Mouse (Mus musculus) kidney, adult 2 months (tissue): ENCODE results near the gene Slc38a4. TPM values are rescaled to one million over a fixed set of nuclear protein-coding genes. Genes with fewer than 3 reads are reported as not detected.

Source experiments
- DNase-seq: peaks from one replicate; pipeline ENCODE4 v3.0.0; 2021
- H3K27ac ChIP-seq: fragments of 200-500 bp; 2 replicates; pipeline ENCODE4 v1.5.1; 2012; ENCODE audit warnings: low read depth, low read length, control low read depth, inconsistent platforms; ENCODE audit not compliant: insufficient read depth
- H3K27me3 ChIP-seq: fragments of 200-500 bp; replicated peaks from 2 replicates; pipeline ENCODE4 v1.6.1; 2012; ENCODE audit warnings: mild to moderate bottlenecking, moderate library complexity, low read length, inconsistent platforms; ENCODE audit not compliant: control insufficient read depth, insufficient read depth
- H3K36me3 ChIP-seq: fragments of 200-500 bp; 2 replicates; pipeline ENCODE4 v1.6.1; 2012; ENCODE audit warnings: mild to moderate bottlenecking, moderate library complexity, low read length, inconsistent platforms; ENCODE audit not compliant: control insufficient read depth, insufficient read depth
- H3K4me1 ChIP-seq: fragments of 200-500 bp; 2 replicates; pipeline ENCODE4 v1.6.1; 2011; ENCODE audit warnings: low read length; ENCODE audit not compliant: control insufficient read depth, insufficient read depth
- H3K4me3 ChIP-seq: fragments of 200-500 bp; 2 replicates; pipeline ENCODE4 v1.5.1; 2011; ENCODE audit warnings: mild to moderate bottlenecking, low read depth, low read length, control low read depth; ENCODE audit not compliant: insufficient read depth
- CTCF ChIP-seq: fragments of 200-500 bp; conservative IDR thresholded peaks from 2 replicates; pipeline ENCODE4 v1.5.1; 2011; ENCODE audit warnings: low read depth, mild to moderate bottlenecking, control low read depth, low read length, moderate library complexity, mixed read lengths; ENCODE audit not compliant: insufficient read depth, insufficient read length
- POLR2A ChIP-seq: fragments of 200-500 bp; IDR thresholded peaks from one replicate; pipeline ENCODE4 v1.6.1; 2011; ENCODE audit warnings: low read depth, low read length, control low read depth
- WGBS: fragments of 180-500 bp; shearing (Covaris S2); methylation state at CpG from one replicate; pipeline ENCODE4 v1.1.7; 2018; 5-methylcytosine and 5-hydroxymethylcytosine counted together
- polyA plus RNA-seq: library from polyadenylated mRNA; depleted of rRNA; stranded (reverse); fragments of >200 nt; gene quantifications from 2 replicates; pipeline ENCODE4 v1.2.3, GENCODE M21; 2012

Gene Slc38a4
- polyA plus RNA-seq, 1 experiment = 2.7 TPM

GRCm38 (mm10) chr15:97003851-97004524 is 51.8 kb downstream of the Slc38a4 start:
- DNase-seq = peak; percentile 51
- TF ChIP-seq POLR2A = no peak
- no peak for TF ChIP-seq CTCF
- H3K27ac ChIP-seq = no peak overlapping the region; the same call in 1 of the 2 replicates

DNA sequence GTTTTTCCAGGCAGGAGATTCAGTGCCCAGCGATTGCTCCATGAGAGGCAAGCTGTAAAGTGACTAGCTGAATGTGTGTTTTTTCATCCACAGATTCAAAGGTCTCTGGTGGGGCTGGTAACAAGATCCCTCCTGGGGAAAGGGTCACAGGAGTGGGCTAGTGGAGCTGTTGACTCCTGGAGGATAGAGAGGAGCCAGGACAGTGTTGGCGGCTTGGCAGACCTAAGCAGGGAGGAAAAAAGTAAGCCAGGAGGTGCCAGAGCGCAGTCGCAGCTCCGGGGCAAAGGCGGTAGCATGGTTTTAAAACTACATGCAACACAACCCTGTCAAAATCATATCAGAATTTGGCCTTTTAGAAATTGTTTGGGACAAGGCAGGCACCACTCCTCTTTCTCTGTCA is 52.6 kb downstream of the Slc38a4 start:
- Histone ChIP-seq H3K4me3 (no peak overlapping the region), H3K36me3 (no peaks in the 10 kb centered on the region)
- DNase-seq = peak; percentile 39

More at GRCm38 (mm10) chr15:97003851-97004524, 51.8 kb downstream of the Slc38a4 start:
- Histone ChIP-seq H3K27me3 (no peaks in the 10 kb centered on the region), H3K4me3 (no peak overlapping the region), H3K4me1 (peaks cover 11% of the 10 kb centered on the region; the same call in 1 of the 2 replicates), H3K36me3 (no peaks in the 10 kb centered on the region)
- 41% methylated on average over 10 of the region's 10 CpGs for WGBS

GRCm38 (mm10) chr15:97002752-97003151 is 53.0 kb downstream of the Slc38a4 start:
- Histone ChIP-seq H3K4me1 (peaks cover 11% of the 10 kb centered on the region; the same call in 1 of the 2 replicates), H3K27me3 (no peaks in the 10 kb centered on the region), H3K36me3 (no peaks in the 10 kb centered on the region), H3K27ac (no peak overlapping the region), H3K4me3 (no peak overlapping the region)
- DNase-seq = peak; percentile 15
- TF ChIP-seq CTCF (no peak), POLR2A (no peak)
- 82% methylated on average over 12 of the region's 12 CpGs for WGBS

More for the DNA sequence above, 52.6 kb downstream of the Slc38a4 start:
- 78% methylated on average over 6 of the region's 6 CpGs for WGBS
- TF ChIP-seq CTCF (no peak), POLR2A (no peak)
- H3K27me3 ChIP-seq = no peaks in the 10 kb centered on the region
- no peak overlapping the region for H3K27ac ChIP-seq
- peaks cover 11% of the 10 kb centered on the region; the same call in 1 of the 2 replicates for H3K4me1 ChIP-seq

DNA sequence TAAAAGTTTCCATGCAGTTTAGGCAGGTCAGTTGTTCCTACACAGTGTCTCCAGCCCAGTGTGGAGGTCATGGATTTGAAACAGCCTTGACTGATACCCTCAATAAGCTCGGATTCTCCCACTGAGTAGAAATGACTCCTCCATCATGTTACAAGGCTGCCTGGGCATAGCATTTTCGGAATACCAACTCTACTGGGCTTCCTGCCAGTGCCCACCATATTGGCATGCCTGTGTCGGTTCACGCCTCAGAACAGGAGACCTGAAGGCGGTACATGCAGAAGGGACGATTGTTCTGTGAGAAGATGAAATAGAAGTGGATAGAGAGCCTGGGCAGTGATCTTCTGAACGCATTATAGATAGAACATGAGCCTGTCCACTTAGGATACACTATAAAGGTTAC is 53.9 kb downstream of the Slc38a4 start:
- no peak for DNase-seq
- Histone ChIP-seq H3K36me3 (no peaks in the 10 kb centered on the region), H3K4me1 (peaks cover 11% of the 10 kb centered on the region; the same call in 1 of the 2 replicates), H3K27ac (no peak overlapping the region), H3K27me3 (no peaks in the 10 kb centered on the region), H3K4me3 (no peak overlapping the region)
- WGBS = 82% methylated on average over 7 of the region's 7 CpGs
- TF ChIP-seq POLR2A = no peak
- TF ChIP-seq CTCF = no peak

DNA sequence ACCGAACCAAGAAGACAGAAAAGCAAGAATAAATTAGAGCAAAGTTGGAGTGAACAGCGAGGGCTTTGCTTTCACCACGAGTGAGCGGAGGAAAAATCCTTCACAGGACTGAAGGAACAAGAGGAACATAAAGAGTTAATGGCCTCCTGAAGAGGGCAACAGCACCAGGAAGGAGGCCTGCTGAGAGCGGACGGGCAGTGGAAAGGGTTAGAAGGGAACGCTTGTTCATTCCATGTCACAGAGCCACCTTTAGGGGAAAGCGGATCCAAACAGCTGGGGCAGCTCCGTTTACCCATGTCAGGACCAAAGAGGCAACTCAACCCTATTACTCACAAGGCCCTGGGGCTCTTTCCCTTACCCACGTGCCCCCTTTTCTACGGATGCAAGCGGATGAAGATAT is 54.3 kb downstream of the Slc38a4 start:
- 72% methylated on average over 12 of the region's 12 CpGs for WGBS
- TF ChIP-seq POLR2A = no peak
- TF ChIP-seq CTCF = no peak
- DNase-seq = no peak
- Histone ChIP-seq H3K36me3 (no peaks in the 10 kb centered on the region), H3K4me1 (peaks cover 11% of the 10 kb centered on the region; the same call in 1 of the 2 replicates), H3K27ac (peak overlapping the region; percentile 59; the same call in 1 of the 2 replicates), H3K27me3 (no peaks in the 10 kb centered on the region), H3K4me3 (no peak overlapping the region)

DNA sequence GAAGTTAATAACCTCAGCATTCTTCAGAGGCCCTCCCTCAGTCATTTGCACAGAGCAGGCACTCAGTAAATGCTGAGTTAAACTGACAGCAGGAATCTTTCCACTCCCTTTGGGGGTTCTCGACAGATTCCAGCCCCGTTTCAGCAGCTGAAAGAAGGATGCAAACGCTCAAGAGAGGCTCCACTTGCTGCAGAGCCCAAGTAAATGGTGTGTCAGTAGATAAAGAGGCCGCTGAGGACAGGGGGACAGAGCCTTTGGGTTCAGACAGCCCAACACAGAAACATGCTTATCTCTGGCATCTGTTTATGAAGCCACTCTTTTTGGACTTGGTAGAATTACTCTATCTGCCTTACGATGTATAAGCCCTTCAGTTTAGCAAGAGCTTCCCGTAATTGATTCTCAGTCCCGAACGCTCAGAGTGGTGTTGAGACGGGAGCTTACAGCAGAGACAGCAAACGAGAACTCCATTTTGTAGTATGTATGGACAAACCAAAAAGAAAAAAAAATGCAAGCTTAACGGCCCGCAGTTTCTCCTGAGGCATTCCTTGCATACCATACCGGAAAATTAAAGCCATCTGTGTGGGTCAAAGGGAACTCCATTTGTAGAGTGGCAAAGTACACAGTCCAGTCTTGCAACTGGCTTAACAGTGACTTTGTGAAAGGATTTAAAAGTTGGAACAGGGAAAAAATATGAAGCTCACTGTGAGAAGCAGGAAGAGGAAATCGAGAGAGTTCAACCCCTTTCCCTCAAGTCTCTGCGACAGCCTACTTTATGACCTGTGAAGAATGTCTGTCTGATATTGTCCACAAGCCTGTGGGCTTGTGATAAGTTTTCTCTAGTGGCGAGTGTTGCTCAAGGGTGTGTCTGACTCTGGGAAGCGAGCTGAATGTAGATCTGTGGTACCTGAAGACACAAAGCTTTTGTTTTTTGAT is 55.2 kb downstream of the Slc38a4 start:
- H3K36me3 ChIP-seq = no peaks in the 10 kb centered on the region
- no peak overlapping the region for H3K4me3 ChIP-seq
- TF ChIP-seq CTCF (no peak), POLR2A (no peak)
- 33% methylated on average over 17 of the region's 17 CpGs for WGBS
- peak overlapping the region; percentile 59 for H3K27ac ChIP-seq
- H3K4me1 ChIP-seq = peaks cover 11% of the 10 kb centered on the region; the same call in 1 of the 2 replicates
- no peaks in the 10 kb centered on the region for H3K27me3 ChIP-seq
- peak; percentile 52 for DNase-seq
